Mouse (Mus musculus) thymus, adult 2 months (tissue): ENCODE measurements around the gene Gtf2f2.

Experiments
- CTCF ChIP-seq: fragments of 200-500 bp; IDR thresholded peaks from 2 replicates; pipeline ENCODE4 v1.5.1; 2012; ENCODE audit warnings: mild to moderate bottlenecking, control low read depth, low read length, moderate library complexity, borderline replicate concordance; ENCODE audit not compliant: control insufficient read depth, poor library complexity, insufficient read depth; ENCODE audit errors: extremely low read depth
- POLR2A ChIP-seq: fragments of 200-500 bp; IDR thresholded peaks from 2 replicates; pipeline ENCODE4 v1.6.1; 2012; ENCODE audit warnings: mild to moderate bottlenecking, low read length, control low read depth, moderate library complexity; ENCODE audit not compliant: control insufficient read depth, poor library complexity, insufficient read depth; ENCODE audit errors: extremely low read depth

- TF ChIP-seq CTCF: no peak
- TF ChIP-seq POLR2A: no peak
Observed at GRCm38 (mm10) chr14:75953011-75953410, 57.7 kb downstream of the Gtf2f2 start.
